Mouse (Mus musculus) layer of hippocampus, postnatal 14 days (tissue): Measurements from ENCODE around the gene Ano10. TPM values are rescaled to one million over a fixed set of nuclear protein-coding genes. Genes with fewer than 3 reads are reported as not detected.

ENCODE experiments used
- DNase-seq, 2 experiments: peaks; one replicate each; pipeline ENCODE4 v3.0.0; 2021 to 2022; ENCODE audit warnings: low spot score in 2 of 2, mixed read lengths in 1 of 2
- total RNA-seq, 2 experiments: library from RNA; stranded (reverse); gene quantifications; 2 replicates each; pipeline ENCODE4 v1.2.3; 2021

Ano10 gene
- total RNA-seq, 2 experiments from 2014 or later, result 23.8 to 28.5 TPM

- no peak for DNase-seq
Observed at GRCm38 (mm10) chr9:122205543-122206200, 88.6 kb downstream of the Ano10 start.

GRCm38 (mm10) chr9:122204508-122204907 lies 89.7 kb downstream of the Ano10 start:
- DNase-seq, result no peak

GRCm38 (mm10) chr9:122199253-122199652 lies 95.0 kb downstream of the Ano10 start:
- DNase-seq, result peak in 1 of 2 experiments; percentile 38

GRCm38 (mm10) chr9:122198621-122199020 lies 95.6 kb downstream of the Ano10 start:
- DNase-seq, result no peak

- no peak for DNase-seq
Observed at GRCm38 (mm10) chr9:122197021-122197420, 97.2 kb downstream of the Ano10 start.

- no peak for DNase-seq
Observed at GRCm38 (mm10) chr9:122195042-122195682, 99.1 kb downstream of the Ano10 start.

- no peak for DNase-seq
Observed at GRCm38 (mm10) chr9:122193823-122194222, 100.4 kb downstream of the Ano10 start.

GRCm38 (mm10) chr9:122193361-122193760 lies 100.9 kb downstream of the Ano10 start:
- peak in 1 of 2 experiments; percentile 52 for DNase-seq

GRCm38 (mm10) chr9:122188724-122189123 lies 105.5 kb downstream of the Ano10 start:
- DNase-seq, result no peak

GRCm38 (mm10) chr9:122187451-122187921 lies 106.7 kb downstream of the Ano10 start:
- DNase-seq, result no peak

GRCm38 (mm10) chr9:122186643-122187226 lies 107.5 kb downstream of the Ano10 start:
- no peak for DNase-seq

- no peak for DNase-seq
Observed at GRCm38 (mm10) chr9:122185953-122186352, 108.3 kb downstream of the Ano10 start.

- DNase-seq, result peak; percentile 58 to 79
Observed at GRCm38 (mm10) chr9:122185061-122185460, 109.2 kb downstream of the Ano10 start.

- DNase-seq, result no peak
Observed at GRCm38 (mm10) chr9:122184329-122184728, 109.9 kb downstream of the Ano10 start.

GRCm38 (mm10) chr9:122183074-122183473 lies 111.1 kb downstream of the Ano10 start:
- no peak for DNase-seq

- no peak for DNase-seq
Observed at GRCm38 (mm10) chr9:122180105-122180504, 114.1 kb downstream of the Ano10 start.

- DNase-seq, result no peak
Observed at GRCm38 (mm10) chr9:122178427-122178826, 115.8 kb downstream of the Ano10 start.

GRCm38 (mm10) chr9:122177256-122178220 lies 116.7 kb downstream of the Ano10 start:
- DNase-seq, result no peak

- DNase-seq, result no peak
Observed at GRCm38 (mm10) chr9:122174723-122175122, 119.5 kb downstream of the Ano10 start.

GRCm38 (mm10) chr9:122173405-122174233 lies 120.6 kb downstream of the Ano10 start:
- no peak for DNase-seq
